11 mouse cellular contexts compared by ENCODE assay signal in genomic region chr11:19986443-19986861, GRCm38 (mm10).
DNase-seq lines count a peak whose midpoint lies in the region; ATAC-seq and TF ChIP-seq lines count a peak whose summit lies in the region.
"Had no signal": no experiment of that assay in that cellular context is flagged by ENCODE, and none has a peak within 500 bp of the region (broad histone marks: within the 10 kb centered on the region; RNA-seq: fewer than 3 reads in every experiment).

No protein-coding gene starts in this region.

- no peak overlapping the region for H3K4me3 ChIP-seq in heart, embryonic 14.5 days (ENCODE audit: control insufficient read depth in 1 of 2, insufficient read depth in 1 of 2, low read depth in 1 of 2, low read length in 2 of 2)
- H3K4me3 ChIP-seq in ES-E14 (ENCODE audit: insufficient read depth in 1 of 2, low read depth in 1 of 2, low read length in 2 of 2, poor library complexity in 1 of 2, severe bottlenecking in 1 of 2) = peak overlapping the region; percentile 40 to 42
- no peak overlapping the region for H3K4me3 ChIP-seq in embryonic facial prominence, embryonic 14.5 days (ENCODE audit: low read depth, low read length)
- H3K4me3 ChIP-seq in liver, embryonic 15.5 days (replicated peaks) = no peak overlapping the region
- H3K4me3 ChIP-seq in midbrain, embryonic 14.5 days (replicated peaks; ENCODE audit: low read depth, low read length) = no peak overlapping the region

- no peak for DNase-seq in heart, postnatal 4 days
- DNase-seq in ES-E14 (ENCODE audit: low read depth, low spot score) = no peak
- peak; percentile 70 for DNase-seq in embryonic facial prominence, embryonic 14.5 days (ENCODE audit: low spot score)
- DNase-seq in midbrain, embryonic 14.5 days = no peak
- DNase-seq in cerebellum, adult 11-12 months = no peak
- DNase-seq: spleen, adult 18-20 months had no signal

- H3K9ac ChIP-seq in heart, embryonic 14.5 days (ENCODE audit: low read length) = peak overlapping the region; percentile 38
- H3K9ac ChIP-seq in ES-E14 (ENCODE audit: insufficient read depth, low read depth, low read length, poor library complexity, severe bottlenecking) = peak overlapping the region; percentile 59; the same call in 1 of the 2 replicates
- H3K9ac ChIP-seq in embryonic facial prominence, embryonic 14.5 days (ENCODE audit: low read depth, low read length) = no peak overlapping the region
- 0 out of 2 replicates have a peak overlapping the region, but pooled peaks have one; percentile 3 for H3K9ac ChIP-seq in liver, embryonic 15.5 days
- no peak overlapping the region for H3K9ac ChIP-seq in midbrain, embryonic 14.5 days (replicated peaks; ENCODE audit: low read length)

- in situ Hi-C loops in ES-E14 (cut with MboI; ENCODE audit: low sequenced_read_pairs in 2 of 2, unreplicated experiment in 2 of 2) = no loop called here

- H3K4me1 ChIP-seq in heart, embryonic 14.5 days (ENCODE audit: control insufficient read depth in 2 of 2, insufficient read depth in 2 of 2, low read length in 2 of 2) = peaks cover 33 to 65% of the 10 kb centered on the region in 2 experiments
- peaks cover 24 to 33% of the 10 kb centered on the region in 2 experiments for H3K4me1 ChIP-seq in ES-E14 (ENCODE audit: control insufficient read depth in 2 of 2, insufficient read depth in 2 of 2, low read length in 2 of 2, poor library complexity in 1 of 2)
- H3K4me1 ChIP-seq in embryonic facial prominence, embryonic 14.5 days (ENCODE audit: control insufficient read depth, insufficient read depth, low read length) = peaks cover 49% of the 10 kb centered on the region
- H3K4me1 ChIP-seq in liver, embryonic 15.5 days (replicated peaks) = peaks cover 73% of the 10 kb centered on the region
- peaks cover 7% of the 10 kb centered on the region; the same call in 1 of the 2 replicates for H3K4me1 ChIP-seq in midbrain, embryonic 14.5 days (ENCODE audit: control insufficient read depth, insufficient read depth, low read length)

- H3K36me3 ChIP-seq in heart, embryonic 14.5 days (ENCODE audit: control insufficient read depth, insufficient read depth, low read length) = no peaks in the 10 kb centered on the region
- H3K36me3 ChIP-seq in ES-E14 (ENCODE audit: control insufficient read depth, insufficient read depth, low read length, poor library complexity, severe bottlenecking) = no peaks in the 10 kb centered on the region
- no peaks in the 10 kb centered on the region for H3K36me3 ChIP-seq in embryonic facial prominence, embryonic 14.5 days (ENCODE audit: control insufficient read depth, insufficient read depth, low read length)
- H3K36me3 ChIP-seq in liver, embryonic 15.5 days (replicated peaks) = no peaks in the 10 kb centered on the region
- no peaks in the 10 kb centered on the region for H3K36me3 ChIP-seq in midbrain, embryonic 14.5 days (ENCODE audit: control insufficient read depth, insufficient read depth, low read length)

- H3K4me2 ChIP-seq in heart, embryonic 14.5 days (ENCODE audit: low read length) = peak overlapping the region; percentile 40
- H3K4me2 ChIP-seq in embryonic facial prominence, embryonic 14.5 days (ENCODE audit: low read depth, low read length) = no peak overlapping the region
- H3K4me2 ChIP-seq in liver, embryonic 15.5 days = peak overlapping the region; percentile 29
- no peak overlapping the region for H3K4me2 ChIP-seq in midbrain, embryonic 14.5 days (ENCODE audit: low read length)

- 7% methylated on average over 1 of the region's 1 CpGs for WGBS in heart, embryonic 14.5 days
- WGBS in embryonic facial prominence, embryonic 14.5 days = 0% methylated on average over 1 of the region's 1 CpGs
- 28% methylated on average over 1 of the region's 1 CpGs for WGBS in liver, embryonic 15.5 days (ENCODE audit: insufficient replicate concordance)
- 16% methylated on average over 1 of the region's 1 CpGs for WGBS in midbrain, embryonic 14.5 days

- H3K9me3 ChIP-seq in heart, embryonic 14.5 days (ENCODE audit: control insufficient read depth, low read length) = no peaks in the 10 kb centered on the region
- no peaks in the 10 kb centered on the region for H3K9me3 ChIP-seq in ES-E14 (ENCODE audit: control insufficient read depth, insufficient read depth, low read depth, low read length)
- no peaks in the 10 kb centered on the region for H3K9me3 ChIP-seq in embryonic facial prominence, embryonic 14.5 days (ENCODE audit: control insufficient read depth, low read length)
- H3K9me3 ChIP-seq in liver, embryonic 15.5 days (replicated peaks) = no peaks in the 10 kb centered on the region
- no peaks in the 10 kb centered on the region for H3K9me3 ChIP-seq in midbrain, embryonic 14.5 days (ENCODE audit: control insufficient read depth, low read length)

- no peak for ATAC-seq in heart, embryonic 14.5 days (ENCODE audit: insufficient number of reproducible peaks, insufficient read depth, low FRiP score, low read depth)
- ATAC-seq in embryonic facial prominence, embryonic 14.5 days (ENCODE audit: low read depth) = peak; percentile 16; the same call in 1 of the 2 replicates
- ATAC-seq in liver, embryonic 15.5 days (ENCODE audit: insufficient read depth) = no peak
- no peak for ATAC-seq in midbrain, embryonic 14.5 days (ENCODE audit: low FRiP score, low TSS enrichment)
- no peak for ATAC-seq in erythroid progenitor cell, adult 5-6 weeks (replicated peaks; ENCODE audit: low FRiP score, poor library complexity, severe bottlenecking)
- ATAC-seq: forebrain, embryonic 14.5 days had no signal

- peak overlapping the region; percentile 23 to 74; a peak in 3 of 4 replicates for H3K27ac ChIP-seq in heart, embryonic 14.5 days (replicated peaks in 1 of 2; ENCODE audit: control insufficient read depth in 1 of 2, insufficient read depth in 1 of 2, low read depth in 2 of 2, low read length in 2 of 2)
- peak overlapping the region; percentile 94 for H3K27ac ChIP-seq in ES-E14 (ENCODE audit: insufficient read depth, low read depth, low read length, poor library complexity, severe bottlenecking)
- H3K27ac ChIP-seq in embryonic facial prominence, embryonic 14.5 days (replicated peaks; ENCODE audit: low read depth, low read length) = no peak overlapping the region; the same call in 1 of the 2 replicates
- H3K27ac ChIP-seq in liver, embryonic 15.5 days (replicated peaks) = peak overlapping the region; percentile 65
- no peak overlapping the region for H3K27ac ChIP-seq in midbrain, embryonic 14.5 days (replicated peaks; ENCODE audit: low read depth, low read length)
- H3K27ac ChIP-seq: macrophage had no signal

- no peaks in the 10 kb centered on the region for H3K27me3 ChIP-seq in heart, embryonic 14.5 days (ENCODE audit: control insufficient read depth, insufficient read depth, low read length)
- H3K27me3 ChIP-seq in embryonic facial prominence, embryonic 14.5 days (replicated peaks; ENCODE audit: control insufficient read depth, insufficient read depth, low read length) = no peaks in the 10 kb centered on the region
- H3K27me3 ChIP-seq in liver, embryonic 15.5 days = no peaks in the 10 kb centered on the region
- H3K27me3 ChIP-seq in midbrain, embryonic 14.5 days (ENCODE audit: control insufficient read depth, insufficient read depth, low read length) = no peaks in the 10 kb centered on the region

TF ChIP-seq in ES-E14, 5 proteins besides CTCF, POLR2A, EP300 and RAD21:
- TF ChIP-seq ZNF384 (IDR thresholded peaks at IDR 0.05; ENCODE audit: low read depth, low read length) (0 out of 2 replicates have a peak, but pooled peaks have one; percentile 37), CHD2 (IDR thresholded peaks at IDR 0.05; ENCODE audit: low read depth, low read length) (0 out of 2 replicates have a peak, but pooled peaks have one; percentile 25), HCFC1 (IDR thresholded peaks at IDR 0.05; ENCODE audit: borderline replicate concordance, insufficient read depth, low read length) (no peak), MAFK (IDR thresholded peaks at IDR 0.05; ENCODE audit: insufficient read depth, low read depth, low read length) (no peak), ZC3H11A (IDR thresholded peaks at IDR 0.05; ENCODE audit: borderline replicate concordance, low read depth, low read length) (no peak)

Comparison
In these comparisons a context has a peak if more than half of its experiments do, and no peak if none do; other contexts are left out.
1. H3K27ac ChIP-seq: peak in heart, embryonic 14.5 days (2 of 2), ES-E14 (single experiment) and liver, embryonic 15.5 days (single experiment); none in embryonic facial prominence, embryonic 14.5 days (single experiment) and midbrain, embryonic 14.5 days (single experiment).
2. H3K4me2 ChIP-seq: peak in heart, embryonic 14.5 days (single experiment) and liver, embryonic 15.5 days (single experiment); none in embryonic facial prominence, embryonic 14.5 days (single experiment) and midbrain, embryonic 14.5 days (single experiment).
3. H3K4me3 ChIP-seq: peak in ES-E14 (2 of 2); none in heart, embryonic 14.5 days (0 of 2), embryonic facial prominence, embryonic 14.5 days (single experiment), liver, embryonic 15.5 days (single experiment) and midbrain, embryonic 14.5 days (single experiment).
4. H3K9ac ChIP-seq: peak in heart, embryonic 14.5 days (single experiment), ES-E14 (single experiment) and liver, embryonic 15.5 days (single experiment); none in embryonic facial prominence, embryonic 14.5 days (single experiment) and midbrain, embryonic 14.5 days (single experiment).